Comparison of ENCODE assay signal across 8 mouse cellular contexts in genomic region chr5:110230780-110231461, GRCm38 (mm10). TPM values are rescaled to one million over a fixed set of nuclear protein-coding genes. Genes with fewer than 3 reads are reported as not detected.
DNase-seq lines count a peak whose midpoint lies in the region; ATAC-seq and TF ChIP-seq lines count a peak whose summit lies in the region.

Ankle2 (plus strand) TSS chr5:110231004.

- peaks cover 1% of the 10 kb centered on the region; the same call in 1 of the 2 replicates for H3K4me1 ChIP-seq in bone marrow, adult 2 months (ENCODE audit: control insufficient read depth, insufficient read depth, low read length)
- H3K4me1 ChIP-seq in embryonic facial prominence, embryonic 15.5 days: peaks cover 16% of the 10 kb centered on the region
- H3K4me1 ChIP-seq in kidney, embryonic 14.5 days (ENCODE audit: control insufficient read depth, insufficient read depth, low read length): peaks cover 5% of the 10 kb centered on the region; the same call in 1 of the 2 replicates
- peaks cover 20% of the 10 kb centered on the region for H3K4me1 ChIP-seq in limb, embryonic 15.5 days

- peak; percentile 95 for ATAC-seq in embryonic facial prominence, embryonic 15.5 days (ENCODE audit: insufficient number of reproducible peaks, low FRiP score, low TSS enrichment, low read depth)
- ATAC-seq in kidney, embryonic 14.5 days (ENCODE audit: low FRiP score, low TSS enrichment): peak; percentile 96
- ATAC-seq in limb, embryonic 15.5 days (ENCODE audit: insufficient number of reproducible peaks, low FRiP score, low TSS enrichment, low read depth): peak; percentile 94

- H3K4me2 ChIP-seq in embryonic facial prominence, embryonic 15.5 days (replicated peaks): peak within 1 kb of the TSS; percentile 56
- H3K4me2 ChIP-seq in kidney, embryonic 14.5 days (replicated peaks; ENCODE audit: low read depth, low read length): peak within 1 kb of the TSS; percentile 65
- peak within 1 kb of the TSS; percentile 53 for H3K4me2 ChIP-seq in limb, embryonic 15.5 days

- peak within 1 kb of the TSS; percentile 100 for H3K27ac ChIP-seq in bone marrow, adult 2 months (ENCODE audit: control insufficient read depth, insufficient read depth, low read depth, low read length, poor library complexity)
- peak within 1 kb of the TSS; percentile 95 for H3K27ac ChIP-seq in embryonic facial prominence, embryonic 15.5 days (replicated peaks)
- H3K27ac ChIP-seq in kidney, embryonic 14.5 days (ENCODE audit: low read depth, low read length): peak within 1 kb of the TSS; percentile 96
- peak within 1 kb of the TSS; percentile 95 for H3K27ac ChIP-seq in limb, embryonic 15.5 days

- H3K4me3 ChIP-seq in bone marrow, adult 2 months (replicated peaks; ENCODE audit: control insufficient read depth, low read depth, low read length): peak within 1 kb of the TSS; percentile 100
- peak within 1 kb of the TSS; percentile 87 for H3K4me3 ChIP-seq in embryonic facial prominence, embryonic 15.5 days (replicated peaks)
- peak within 1 kb of the TSS; percentile 98 for H3K4me3 ChIP-seq in kidney, embryonic 14.5 days (ENCODE audit: low read length)
- peak within 1 kb of the TSS; percentile 93 for H3K4me3 ChIP-seq in limb, embryonic 15.5 days

- no peaks in the 10 kb centered on the region for H3K27me3 ChIP-seq in embryonic facial prominence, embryonic 15.5 days
- H3K27me3 ChIP-seq in kidney, embryonic 14.5 days (ENCODE audit: control insufficient read depth, insufficient read depth, low read length): no peaks in the 10 kb centered on the region
- H3K27me3 ChIP-seq in limb, embryonic 15.5 days: no peaks in the 10 kb centered on the region

- under 1% methylated on average over 81 of the region's 81 CpGs for WGBS in bone marrow, adult 2 months
- under 1% methylated on average over 80 of the region's 81 CpGs for WGBS in embryonic facial prominence, embryonic 15.5 days
- WGBS in kidney, embryonic 14.5 days: under 1% methylated on average over 77 of the region's 81 CpGs
- whole genome bisulfite sequencing in limb, embryonic 15.5 days: under 1% methylated on average over 74 of the region's 81 CpGs

- H3K9ac ChIP-seq in embryonic facial prominence, embryonic 15.5 days: peak within 1 kb of the TSS; percentile 96
- peak within 1 kb of the TSS; percentile 98 for H3K9ac ChIP-seq in kidney, embryonic 14.5 days (ENCODE audit: low read depth, low read length)
- H3K9ac ChIP-seq in limb, embryonic 15.5 days: peak within 1 kb of the TSS; percentile 98

- H3K36me3 ChIP-seq in embryonic facial prominence, embryonic 15.5 days: peaks cover 23% of the 10 kb centered on the region
- peaks cover 27% of the 10 kb centered on the region; the same call in 1 of the 2 replicates for H3K36me3 ChIP-seq in kidney, embryonic 14.5 days (ENCODE audit: control insufficient read depth, insufficient read depth, low read length)
- peaks cover 27% of the 10 kb centered on the region for H3K36me3 ChIP-seq in limb, embryonic 15.5 days

- TF ChIP-seq CTCF in bone marrow, adult 2 months (IDR thresholded peaks at IDR 0.05; ENCODE audit: control insufficient read depth, insufficient read depth, low read length): no peak

- DNase-seq in 416B (ENCODE audit: low read depth): peak; percentile 91
- DNase-seq in heart, adult 9 months (ENCODE audit: low spot score in 2 of 2): peak; percentile 89 to 90
- DNase-seq in monocyte, adult 2 months (ENCODE audit: low read depth in 1 of 2, low spot score in 2 of 2): peak; percentile 83 to 93
- peak; percentile 87 to 92 for DNase-seq in spleen, postnatal 36 days (ENCODE audit: low spot score in 2 of 2)

- H3K9me3 ChIP-seq in embryonic facial prominence, embryonic 15.5 days (replicated peaks): no peaks in the 10 kb centered on the region
- H3K9me3 ChIP-seq in kidney, embryonic 14.5 days (ENCODE audit: control insufficient read depth, low read length): no peaks in the 10 kb centered on the region
- no peaks in the 10 kb centered on the region for H3K9me3 ChIP-seq in limb, embryonic 15.5 days

- TF ChIP-seq POLR2A in bone marrow, adult 2 months (IDR thresholded peaks at IDR 0.05; ENCODE audit: borderline replicate concordance, control insufficient read depth, low read depth, low read length): peak; percentile 69; the same call in 1 of the 2 replicates

RNA-seq across cellular contexts. Expression of gene Ankle2, which starts in this region (rescaled TPM):
- 10.0 and 21.0 TPM in 2 replicates for polyA plus RNA-seq in bone marrow, adult 2 months (2011; ENCODE audit: insufficient read depth, insufficient read length, low replicate concordance, missing spikeins)
- polyA plus RNA-seq in embryonic facial prominence, embryonic 15.5 days (2015; fragmentation: Nextera tagmentation; extraction: Ambion mirVana): 26.6 and 28.2 TPM in 2 replicates
- polyA plus RNA-seq in kidney, embryonic 14.5 days (2014; fragmentation: Nextera tagmentation; extraction: Ambion mirVana): 33.2 and 43.1 TPM in 2 replicates
- polyA plus RNA-seq in limb, embryonic 15.5 days (2015; fragmentation: Nextera tagmentation; extraction: Ambion mirVana): 23.2 and 29.7 TPM in 2 replicates

Comparison
In these comparisons a context has a peak if more than half of its experiments do, and no peak if none do; other contexts are left out.
1. Peak in every context shown above with its lines: DNase-seq, ATAC-seq, H3K4me3 ChIP-seq and H3K27ac ChIP-seq.